Mouse (Mus musculus) intestine, embryonic 14.5 days (tissue): ENCODE results near the gene Rnf186. TPM values are rescaled to one million over a fixed set of nuclear protein-coding genes. Genes with fewer than 3 reads are reported as not detected.

Experiments
- ATAC-seq: fragments of 200-750 bp; cut with Nextera tagmentation; replicated peaks from 2 replicates; pipeline ENCODE4 v1.8.0; 2017; ENCODE audit warnings: low read depth, moderate number of reproducible peaks, moderate TSS enrichment, moderate library complexity; ENCODE audit not compliant: low FRiP score, low TSS enrichment
- DNase-seq: peaks from one replicate; pipeline ENCODE4 v3.0.0-alpha.2; 2018; ENCODE audit warnings: low spot score
- H3K27ac ChIP-seq: fragments of 300-500 bp; sonication (generic); 2 replicates; pipeline ENCODE4 v1.5.1; 2014; ENCODE audit warnings: low read depth, mild to moderate bottlenecking, control low read depth
- H3K27me3 ChIP-seq: fragments of 300-500 bp; sonication (generic); replicated peaks from 2 replicates; pipeline ENCODE4 v1.6.1; 2014; ENCODE audit warnings: low read length, control low read depth; ENCODE audit not compliant: control insufficient read depth, insufficient read depth
- H3K36me3 ChIP-seq: fragments of 300-500 bp; sonication (generic); 2 replicates; pipeline ENCODE4 v1.6.1; 2014; ENCODE audit warnings: low read length, control low read depth; ENCODE audit not compliant: control insufficient read depth, insufficient read depth
- H3K4me1 ChIP-seq: fragments of 300-500 bp; sonication (generic); replicated peaks from 2 replicates; pipeline ENCODE4 v1.6.1; 2014; ENCODE audit warnings: low read length, control low read depth, mixed read lengths; ENCODE audit not compliant: control insufficient read depth, insufficient read depth
- H3K4me2 ChIP-seq: fragments of 300-500 bp; sonication (generic); 2 replicates; pipeline ENCODE4 v1.6.1; 2014; ENCODE audit warnings: low read length
- H3K4me3 ChIP-seq: fragments of 300-500 bp; sonication (generic); 2 replicates; pipeline ENCODE4 v1.5.1; 2014; ENCODE audit warnings: low read depth, low read length, control low read depth, mixed read lengths
- H3K9ac ChIP-seq: fragments of 300-500 bp; sonication (generic); 2 replicates; pipeline ENCODE4 v1.6.1; 2014; ENCODE audit warnings: mild to moderate bottlenecking, low read length
- H3K9me3 ChIP-seq: fragments of 300-500 bp; sonication (generic); 2 replicates; pipeline ENCODE4 v1.6.1; 2016; ENCODE audit warnings: low read length, control low read depth; ENCODE audit not compliant: control insufficient read depth
- WGBS: fragments of 180-500 bp; shearing (Covaris S2); extraction: QIAGEN DNeasy Blood & Tissue Kit; methylation state at CpG from one replicate; pipeline ENCODE4 v1.1.7; 2014; 5-methylcytosine and 5-hydroxymethylcytosine counted together
- polyA plus RNA-seq: library from polyadenylated mRNA; unstranded; fragments of >200 nt; fragmentation: Nextera tagmentation; extraction: Ambion mirVana; gene quantifications from 2 replicates; pipeline ENCODE4 v1.2.1, GENCODE M21; 2014

Rnf186 gene
- polyA plus RNA-seq, 1 experiment from 2014 or later: 54.1 TPM

- Histone ChIP-seq H3K4me1 (no peaks in the 10 kb centered on the region; the same call in 1 of the 2 replicates), H3K4me3 (no peak overlapping the region), H3K27ac (no peak overlapping the region), H3K27me3 (no peaks in the 10 kb centered on the region), H3K4me2 (no peak overlapping the region), H3K36me3 (no peaks in the 10 kb centered on the region), H3K9ac (no peak overlapping the region), H3K9me3 (no peaks in the 10 kb centered on the region)
- ATAC-seq (no peak), DNase-seq (no peak)
- 78% methylated on average over 5 of the region's 5 CpGs for WGBS
These were observed 29.5 kb downstream of the Rnf186 start for GRCm38 (mm10) chr4:138996410-138996809.

- Histone ChIP-seq H3K4me3 (no peak overlapping the region), H3K27me3 (no peaks in the 10 kb centered on the region), H3K27ac (no peak overlapping the region), H3K9me3 (no peaks in the 10 kb centered on the region), H3K4me2 (no peak overlapping the region), H3K4me1 (no peaks in the 10 kb centered on the region; the same call in 1 of the 2 replicates), H3K36me3 (no peaks in the 10 kb centered on the region), H3K9ac (no peak overlapping the region)
- DNase-seq (no peak), ATAC-seq (no peak)
- WGBS: 80% methylated on average over 4 of the region's 4 CpGs
These were observed 30.2 kb downstream of the Rnf186 start for GRCm38 (mm10) chr4:138997121-138997520.

- no peak overlapping the region for H3K4me3 ChIP-seq
- H3K4me2 ChIP-seq: no peak overlapping the region
- H3K9ac ChIP-seq: no peak overlapping the region
- H3K4me1 ChIP-seq: no peaks in the 10 kb centered on the region; the same call in 1 of the 2 replicates
- no peaks in the 10 kb centered on the region for H3K36me3 ChIP-seq
- 71% methylated on average over 11 of the region's 11 CpGs for WGBS
- H3K27ac ChIP-seq: no peak overlapping the region
- no peaks in the 10 kb centered on the region for H3K9me3 ChIP-seq
- H3K27me3 ChIP-seq: no peaks in the 10 kb centered on the region
- DNase-seq (no peak), ATAC-seq (0 out of 2 replicates have a peak, but pooled peaks have one; percentile 45)
These were observed 31.7 kb downstream of the Rnf186 start for GRCm38 (mm10) chr4:138998611-138999010.

GRCm38 (mm10) chr4:139001026-139001425 lies 34.1 kb downstream of the Rnf186 start:
- H3K4me1 ChIP-seq: no peaks in the 10 kb centered on the region; the same call in 1 of the 2 replicates
- no peak overlapping the region for H3K27ac ChIP-seq
- H3K36me3 ChIP-seq: no peaks in the 10 kb centered on the region
- DNase-seq (no peak), ATAC-seq (no peak)
- H3K4me2 ChIP-seq: no peak overlapping the region
- WGBS: 42% methylated on average over 2 of the region's 2 CpGs
- H3K9me3 ChIP-seq: no peaks in the 10 kb centered on the region
- no peak overlapping the region for H3K4me3 ChIP-seq
- H3K9ac ChIP-seq: no peak overlapping the region
- H3K27me3 ChIP-seq: no peaks in the 10 kb centered on the region

GRCm38 (mm10) chr4:139001433-139001832 lies 34.5 kb downstream of the Rnf186 start:
- WGBS: 16% methylated on average over 6 of the region's 6 CpGs
- Histone ChIP-seq H3K9me3 (no peaks in the 10 kb centered on the region), H3K9ac (no peak overlapping the region), H3K4me1 (no peaks in the 10 kb centered on the region; the same call in 1 of the 2 replicates), H3K4me2 (no peak overlapping the region), H3K27ac (no peak overlapping the region), H3K36me3 (no peaks in the 10 kb centered on the region), H3K27me3 (no peaks in the 10 kb centered on the region), H3K4me3 (no peak overlapping the region)
- DNase-seq (no peak), ATAC-seq (no peak)

GRCm38 (mm10) chr4:139004067-139004466 lies 37.2 kb downstream of the Rnf186 start:
- Histone ChIP-seq H3K9ac (no peak overlapping the region), H3K9me3 (no peaks in the 10 kb centered on the region), H3K4me3 (no peak overlapping the region), H3K4me1 (no peaks in the 10 kb centered on the region; the same call in 1 of the 2 replicates), H3K4me2 (no peak overlapping the region), H3K27me3 (no peaks in the 10 kb centered on the region), H3K36me3 (no peaks in the 10 kb centered on the region), H3K27ac (peak overlapping the region; percentile 38)
- ATAC-seq (no peak), DNase-seq (no peak)
- WGBS: 77% methylated on average over 8 of the region's 8 CpGs

- DNase-seq (no peak), ATAC-seq (no peak)
- WGBS: 44% methylated on average over 6 of the region's 6 CpGs
These were observed 38.3 kb downstream of the Rnf186 start for GRCm38 (mm10) chr4:139005214-139005613.

GRCm38 (mm10) chr4:139007353-139007752 lies 40.4 kb downstream of the Rnf186 start:
- no peak overlapping the region for H3K9ac ChIP-seq
- DNase-seq (no peak), ATAC-seq (no peak)
- H3K27me3 ChIP-seq: no peaks in the 10 kb centered on the region
- H3K9me3 ChIP-seq: no peaks in the 10 kb centered on the region
- H3K36me3 ChIP-seq: no peaks in the 10 kb centered on the region
- H3K4me1 ChIP-seq: no peaks in the 10 kb centered on the region
- no peak overlapping the region for H3K4me3 ChIP-seq
- peak overlapping the region; percentile 30; the same call in 1 of the 2 replicates for H3K27ac ChIP-seq
- 71% methylated on average over 3 of the region's 3 CpGs for WGBS
- no peak overlapping the region for H3K4me2 ChIP-seq

More at GRCm38 (mm10) chr4:139005214-139005613, 38.3 kb downstream of the Rnf186 start:
- Histone ChIP-seq H3K27ac (no peak overlapping the region), H3K4me1 (no peaks in the 10 kb centered on the region; the same call in 1 of the 2 replicates), H3K36me3 (no peaks in the 10 kb centered on the region), H3K4me3 (no peak overlapping the region), H3K9me3 (no peaks in the 10 kb centered on the region), H3K27me3 (no peaks in the 10 kb centered on the region), H3K4me2 (no peak overlapping the region), H3K9ac (no peak overlapping the region)

- Histone ChIP-seq H3K4me3 (no peak overlapping the region), H3K4me1 (no peaks in the 10 kb centered on the region), H3K4me2 (no peak overlapping the region), H3K27ac (peak overlapping the region; percentile 30; the same call in 1 of the 2 replicates), H3K9ac (no peak overlapping the region), H3K27me3 (no peaks in the 10 kb centered on the region), H3K9me3 (no peaks in the 10 kb centered on the region), H3K36me3 (no peaks in the 10 kb centered on the region)
- WGBS: 41% methylated on average over 6 of the region's 6 CpGs
- no peak for DNase-seq
- ATAC-seq: peak; percentile 59
These were observed 41.1 kb downstream of the Rnf186 start for GRCm38 (mm10) chr4:139007981-139008536.
